Mouse (Mus musculus) neutrophil, adult 5-6 weeks (primary cell): ENCODE results near the gene Rab3ip. TPM values are rescaled to one million over a fixed set of nuclear protein-coding genes. Genes with fewer than 3 reads are reported as not detected.

Experiments
- ATAC-seq: fragments of 151-379, 151-347 bp; 2 replicates; pipeline ENCODE4 v1.8.0; 2017; ENCODE audit warnings: mild to moderate bottlenecking, moderate TSS enrichment; ENCODE audit not compliant: insufficient number of reproducible peaks, poor library complexity, low FRiP score, severe bottlenecking; ENCODE audit errors: extremely low read depth
- total RNA-seq: library from RNA; stranded (forward); fragments of 200-1000 nt; gene quantifications from 2 replicates; pipeline ENCODE4 v1.2.3, GENCODE M21; 2017

The Rab3ip gene
- 46.0 and 51.2 TPM in 2 replicates for total RNA-seq

DNA sequence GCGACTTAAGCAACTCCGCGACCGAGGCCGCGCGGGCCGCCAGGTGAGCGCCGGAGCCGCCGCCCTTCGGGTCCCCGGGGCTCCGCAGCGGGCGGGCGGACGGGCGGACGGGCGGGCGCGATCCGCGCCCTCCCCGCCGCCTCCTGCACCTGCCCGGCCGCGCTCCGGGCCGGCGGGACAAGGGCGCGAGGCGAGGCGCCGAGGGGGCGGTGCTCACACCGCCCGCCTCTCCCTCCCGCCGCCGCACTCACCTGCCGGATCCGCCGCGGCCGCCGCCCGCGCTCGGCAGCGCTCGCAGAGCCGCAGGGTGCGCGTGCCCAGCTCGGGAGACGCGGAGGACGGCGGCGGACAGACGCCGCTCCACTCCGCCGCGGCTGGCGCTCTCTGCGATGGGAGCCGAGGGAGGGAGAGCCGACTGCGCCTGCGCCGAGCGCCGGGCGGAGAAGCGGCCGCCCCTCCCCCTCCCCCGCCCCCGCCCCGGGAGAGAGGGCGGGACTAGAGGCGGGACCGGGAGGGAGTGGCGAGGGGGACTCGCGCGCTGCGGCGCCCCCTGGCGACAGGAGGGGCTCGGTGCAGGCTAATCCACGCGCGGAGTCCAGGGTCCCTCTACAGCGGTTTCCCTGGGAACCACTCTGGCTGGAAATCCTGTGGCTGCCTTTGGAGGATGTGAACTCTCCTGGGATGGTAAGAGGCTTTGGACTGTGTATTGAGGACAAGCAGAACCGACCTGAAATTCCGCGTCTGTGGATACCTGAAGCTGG lies at the start of gene Rab3ip:
TSS of gene Rab3ip (minus strand) at position 761 of the 761 bp plus-strand sequence.
- ATAC-seq = peak; percentile 91

DNA sequence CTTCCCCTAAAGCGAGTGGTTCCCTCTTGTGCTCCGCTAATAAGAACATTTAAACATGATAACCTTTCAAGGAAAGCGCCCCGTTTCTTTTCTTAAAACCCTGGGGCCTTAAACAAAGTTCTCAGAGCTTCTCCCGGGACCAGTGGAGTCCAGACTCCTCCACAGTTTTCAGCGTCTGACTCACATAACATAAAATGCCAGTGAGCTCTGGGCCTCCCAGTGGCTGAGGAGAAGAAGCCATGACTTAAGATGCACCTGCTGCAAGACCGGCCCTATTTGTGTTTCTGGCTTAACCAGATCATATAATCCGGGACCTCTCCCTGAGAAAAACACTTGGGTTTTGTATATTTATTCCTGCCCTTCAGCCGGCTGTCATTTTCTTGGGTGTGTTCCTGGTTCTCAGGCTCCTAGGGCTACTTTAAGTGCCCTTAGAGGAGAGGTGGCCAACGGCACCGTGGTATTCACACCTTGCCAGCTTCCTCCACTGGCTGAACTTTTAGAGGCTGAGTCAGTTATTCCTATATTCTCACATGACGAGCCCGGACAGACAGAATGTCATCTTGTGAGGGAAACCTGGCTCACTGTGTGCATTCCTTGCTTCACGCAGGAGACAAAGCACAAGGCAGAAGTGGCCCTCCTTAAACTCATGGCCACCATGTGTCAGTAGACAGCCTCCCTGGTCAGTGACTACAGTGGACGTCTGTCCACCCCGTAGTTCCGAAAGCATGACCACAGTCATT lies 48.3 kb upstream of the Rab3ip start:
- no peak for ATAC-seq

DNA sequence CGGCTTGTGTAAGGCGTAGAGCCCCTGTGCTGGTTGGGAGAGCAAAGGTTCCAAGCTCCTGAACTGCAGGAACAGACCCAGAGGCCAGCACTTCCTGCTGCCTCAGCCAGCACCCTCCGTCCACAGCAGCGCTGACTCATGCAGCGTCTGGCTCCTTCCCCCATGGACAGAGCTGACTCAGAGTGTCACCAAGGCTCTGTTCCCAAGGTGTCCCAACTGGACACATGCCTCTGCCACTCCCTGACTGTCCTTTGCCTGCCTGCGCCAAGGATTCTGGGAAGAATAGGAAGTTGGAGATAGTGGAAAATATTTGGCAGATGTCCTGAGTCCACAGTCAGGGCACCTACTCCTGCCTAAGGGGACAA lies 45.6 kb upstream of the Rab3ip start:
- ATAC-seq = no peak

DNA sequence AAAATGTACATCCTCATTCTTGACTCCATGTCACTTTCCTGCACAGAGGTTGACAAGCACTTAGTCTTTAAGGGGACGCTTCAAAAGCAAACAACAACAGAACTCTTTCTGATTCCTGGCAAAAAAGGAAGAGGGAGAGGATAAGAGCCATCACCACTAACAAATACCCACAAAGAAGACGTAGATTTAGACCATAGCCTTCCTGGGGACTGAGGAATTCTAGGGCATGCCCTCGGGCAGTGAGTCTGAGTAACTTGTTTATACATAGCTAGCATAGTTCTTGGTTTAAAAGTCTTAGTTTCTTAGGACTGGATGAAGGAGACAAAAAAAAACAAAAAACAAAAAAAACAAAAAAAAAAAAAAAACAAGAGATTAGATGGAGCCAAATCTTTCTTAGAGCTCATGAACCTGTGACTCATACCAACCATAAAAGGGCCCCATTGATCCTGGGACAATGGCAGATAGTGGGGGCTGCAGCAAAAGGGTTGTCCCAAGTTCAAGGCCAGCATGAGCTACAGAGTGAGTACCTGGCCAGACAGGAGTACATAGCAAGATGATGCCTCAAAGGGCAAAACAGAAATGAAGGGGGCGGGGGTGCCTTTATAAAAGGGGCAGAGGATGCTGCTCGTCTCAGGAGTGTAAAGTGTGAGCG lies 45.1 kb upstream of the Rab3ip start:
- ATAC-seq = no peak

DNA sequence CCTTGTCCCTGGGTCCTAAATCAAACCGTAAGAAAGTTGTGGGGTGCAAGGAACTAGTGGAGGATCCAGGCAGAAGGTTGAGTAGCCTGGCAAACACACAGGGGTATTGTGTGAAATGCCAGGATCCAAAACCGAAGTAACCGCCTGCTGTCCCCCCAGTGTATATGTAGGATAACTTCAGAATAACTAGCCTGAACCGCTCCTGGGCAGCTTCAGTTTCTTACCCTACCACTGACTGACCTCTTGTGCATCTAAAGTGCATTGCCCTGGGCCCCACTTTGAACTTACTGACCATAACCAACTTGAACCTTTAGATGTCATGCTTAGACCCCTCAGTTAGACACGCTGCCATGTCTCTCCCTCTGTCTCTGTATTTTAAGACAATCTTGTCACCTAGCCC lies 44.6 kb upstream of the Rab3ip start:
- ATAC-seq = no peak

DNA sequence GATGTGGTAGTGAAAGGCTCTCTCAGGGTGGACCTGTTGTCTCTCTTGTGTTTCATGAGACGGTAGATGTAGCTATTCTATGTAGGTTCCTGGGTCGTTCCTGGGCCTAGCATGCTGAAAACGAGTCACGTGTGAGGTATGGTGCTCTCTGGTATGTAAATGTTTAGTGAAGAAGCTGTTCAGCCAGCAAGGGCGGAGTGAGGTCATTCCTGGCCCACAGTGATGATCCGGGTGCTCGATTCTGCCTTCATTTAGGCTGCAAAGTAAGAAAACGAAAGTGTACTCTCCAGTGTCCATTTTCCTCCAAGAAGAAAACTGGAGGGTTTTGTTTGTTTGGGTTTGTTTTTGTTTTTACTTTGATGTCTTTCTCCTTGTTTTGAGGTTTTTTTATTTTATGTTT lies 43.4 kb upstream of the Rab3ip start:
- ATAC-seq = no peak

DNA sequence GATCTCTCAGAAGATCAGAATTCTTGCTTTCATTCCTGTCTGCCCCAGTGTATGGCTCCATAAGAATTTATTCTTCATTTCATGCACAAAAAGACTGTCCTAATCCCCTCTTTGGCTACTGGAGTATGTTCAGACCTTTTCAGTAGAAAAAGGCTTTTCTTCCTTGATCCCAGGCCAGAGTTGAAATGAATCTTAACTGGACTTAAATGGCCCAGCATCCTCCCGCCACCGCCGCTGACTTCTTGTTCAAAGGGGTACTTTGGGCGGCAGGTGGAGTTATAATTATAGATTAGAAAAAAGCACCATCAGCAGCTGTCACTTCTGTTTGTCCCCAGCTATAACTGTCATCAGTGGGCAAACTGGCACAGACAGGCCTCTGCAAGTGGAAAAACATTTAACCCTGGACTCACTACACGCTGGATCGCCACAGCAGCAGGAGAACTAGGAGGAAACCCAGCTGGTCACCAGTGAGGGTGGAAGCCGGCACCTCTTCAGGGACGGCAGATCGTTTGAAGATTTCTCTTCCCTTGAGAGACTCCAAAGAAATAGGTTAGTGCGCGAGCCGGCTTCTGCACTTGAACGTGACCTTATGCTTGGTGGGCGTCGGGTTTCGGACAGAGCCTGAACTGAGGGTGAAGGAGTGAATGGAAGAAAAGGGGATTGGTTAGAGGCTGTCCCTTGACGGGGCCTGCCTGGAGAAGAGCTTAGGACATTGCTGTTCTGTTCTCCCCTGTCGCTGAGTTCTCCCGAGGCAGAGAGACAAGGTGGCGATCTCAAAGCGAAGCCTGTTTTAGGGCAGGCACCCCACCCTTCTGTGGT lies 35.9 kb upstream of the Rab3ip start, which contains the start of gene Best3:
TSS of gene Best3 (plus strand) at position 51 of the 819 bp plus-strand sequence.
- ATAC-seq = no peak

DNA sequence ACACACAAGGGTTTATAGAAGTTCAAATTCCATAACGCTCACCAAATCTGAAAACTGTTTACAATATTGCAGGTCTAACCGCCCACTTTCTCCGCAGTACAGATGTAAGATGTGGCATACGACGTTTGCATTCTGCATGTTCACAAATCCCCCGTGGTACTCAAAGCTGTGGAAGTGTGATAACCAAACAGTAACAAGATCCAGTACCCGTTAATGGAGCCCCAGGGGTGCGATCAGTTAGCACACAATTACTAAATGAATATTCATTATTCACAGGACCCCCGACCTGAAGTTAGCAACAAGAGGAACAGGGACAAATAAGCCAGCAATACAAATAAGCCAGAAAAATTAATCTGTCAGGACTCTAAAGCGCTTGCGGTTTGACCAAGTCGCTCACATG lies 34.3 kb upstream of the Rab3ip start:
- no peak for ATAC-seq

DNA sequence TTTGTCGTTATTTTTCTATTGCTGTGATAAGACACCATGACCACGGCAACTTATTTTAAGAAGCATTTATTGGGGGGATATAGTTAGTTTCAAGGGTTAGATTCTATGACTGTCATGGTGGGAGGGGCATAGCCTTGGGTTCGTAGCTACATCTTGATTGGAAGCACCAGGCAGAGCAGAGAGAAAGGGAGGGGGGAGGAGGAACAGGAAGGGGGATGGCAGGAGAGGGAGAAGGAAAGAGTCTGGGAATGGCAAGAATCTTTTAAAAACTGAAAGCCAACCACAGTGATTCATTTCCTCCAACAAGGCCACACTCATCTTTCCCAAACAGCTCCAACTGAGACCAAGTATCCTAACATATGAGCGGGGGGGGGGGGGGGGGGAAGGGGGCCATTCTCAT lies 32.0 kb upstream of the Rab3ip start:
- ATAC-seq = no peak

DNA sequence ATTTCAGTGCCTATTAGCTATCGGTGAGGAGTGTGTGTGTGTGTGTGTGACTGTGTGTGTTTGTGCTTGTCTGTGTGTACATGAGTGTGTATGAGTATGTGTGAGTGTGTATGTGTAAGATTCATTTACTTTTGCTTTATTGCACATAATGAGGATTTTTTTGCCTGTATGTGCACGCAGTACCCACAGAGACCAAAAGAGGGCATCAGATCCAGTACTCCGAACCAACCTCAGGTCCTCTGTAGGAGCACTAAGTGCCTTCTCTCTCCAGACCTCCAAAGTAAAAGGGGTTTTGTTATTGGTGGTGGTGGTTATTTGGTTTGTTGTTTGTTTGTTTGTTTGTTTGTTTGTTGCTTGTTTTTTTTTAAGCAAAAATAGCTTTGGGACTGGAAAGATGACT lies 30.3 kb upstream of the Rab3ip start:
- ATAC-seq = no peak

DNA sequence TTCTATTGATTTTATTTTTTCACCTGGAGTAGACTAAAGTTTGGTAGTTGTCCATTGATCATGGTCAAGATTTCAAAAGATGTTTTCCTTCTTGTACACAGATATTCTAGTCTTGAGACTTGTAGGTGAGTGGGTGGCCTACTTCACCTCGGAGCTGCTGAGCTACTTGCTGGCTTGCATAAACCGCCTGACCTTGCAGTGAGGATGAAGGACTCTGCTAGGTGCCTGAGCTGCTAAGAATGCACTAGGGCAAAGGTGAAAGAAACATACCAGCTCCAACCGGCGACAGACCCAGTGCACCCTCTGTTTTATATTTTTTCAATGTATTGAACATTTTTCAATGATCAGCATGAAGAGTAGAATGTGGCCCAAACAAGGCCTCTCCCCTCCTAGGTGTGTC lies 29.7 kb upstream of the Rab3ip start:
- ATAC-seq = no peak

DNA sequence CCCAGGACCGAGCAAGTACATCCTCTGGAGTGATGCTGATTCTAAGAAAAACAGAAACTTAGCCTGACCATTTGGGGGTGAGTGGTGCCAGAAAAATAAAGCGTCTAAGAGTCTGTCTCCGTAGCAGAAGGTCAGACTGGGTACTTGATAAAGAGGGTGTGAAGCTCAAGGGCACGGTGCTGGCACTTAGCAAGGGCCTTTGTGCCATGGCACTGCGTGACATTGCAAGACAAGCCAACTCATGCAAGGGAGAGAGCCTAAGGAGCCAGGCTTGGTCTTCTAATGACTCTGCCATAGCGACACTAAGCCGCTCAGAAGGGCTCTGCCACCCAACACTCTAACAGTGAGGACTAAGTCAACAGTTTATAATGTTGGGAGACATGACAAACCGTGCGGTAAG lies 28.3 kb upstream of the Rab3ip start:
- ATAC-seq = no peak

DNA sequence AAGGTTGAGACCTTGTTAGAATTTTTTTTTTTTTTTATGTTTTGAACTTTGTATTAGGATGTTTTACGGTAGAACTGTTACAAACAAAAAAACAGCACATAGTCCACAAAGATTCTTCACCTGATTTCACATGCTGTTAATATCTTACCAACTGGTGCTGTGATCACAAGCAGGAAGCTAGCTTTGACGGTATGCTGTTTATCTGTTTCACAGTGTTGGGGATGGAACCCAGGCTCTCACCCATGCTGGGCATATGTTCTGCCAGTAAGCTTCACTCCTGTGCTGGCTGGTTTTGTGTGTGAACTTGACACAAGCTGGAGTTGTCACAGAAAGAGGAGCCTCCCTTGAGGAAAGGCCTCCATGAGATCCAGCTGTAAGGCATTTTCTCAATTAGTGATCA lies 27.3 kb upstream of the Rab3ip start:
- no peak for ATAC-seq

DNA sequence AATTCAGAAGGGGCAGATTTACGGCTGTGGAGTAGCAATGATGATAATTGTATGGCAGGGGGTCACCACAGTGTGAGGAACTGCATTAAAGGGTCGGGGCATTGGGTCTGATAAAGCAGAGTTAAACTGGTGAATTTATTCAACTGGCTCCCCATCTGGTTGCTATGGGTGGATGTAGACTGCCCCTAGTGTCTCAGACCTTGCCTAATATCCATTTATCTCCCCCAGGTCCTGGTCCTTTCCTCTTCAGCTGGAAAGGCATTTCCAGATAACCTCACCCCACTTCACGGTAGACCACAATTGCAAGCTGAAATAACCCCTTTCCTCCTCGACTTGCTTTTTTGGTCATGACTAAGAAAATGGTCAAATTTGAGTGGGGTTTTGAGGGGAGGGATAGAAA lies 26.9 kb upstream of the Rab3ip start:
- ATAC-seq = no peak

DNA sequence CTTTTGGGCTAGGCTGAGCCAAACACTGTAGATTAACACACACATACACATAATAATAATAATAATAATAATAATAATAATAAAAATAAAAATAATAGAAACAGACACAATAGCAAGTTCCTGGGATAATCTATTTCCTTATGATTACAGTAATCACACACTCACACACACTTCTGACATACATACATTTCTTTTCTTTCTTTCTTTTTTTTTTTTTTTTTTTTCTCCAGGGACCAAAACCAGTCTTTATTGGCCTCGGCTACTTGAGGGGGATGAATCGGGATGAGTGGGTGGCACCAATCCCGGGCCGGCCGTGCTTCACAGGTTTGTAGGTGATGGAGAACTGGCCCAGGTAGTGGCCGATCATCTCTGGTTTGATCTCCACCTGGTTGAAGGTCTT lies 21.9 kb upstream of the Rab3ip start, which contains the start of gene Gm10271:
TSS of gene Gm10271 (minus strand) at position 101 of the 400 bp plus-strand sequence.
- ATAC-seq = no peak

DNA sequence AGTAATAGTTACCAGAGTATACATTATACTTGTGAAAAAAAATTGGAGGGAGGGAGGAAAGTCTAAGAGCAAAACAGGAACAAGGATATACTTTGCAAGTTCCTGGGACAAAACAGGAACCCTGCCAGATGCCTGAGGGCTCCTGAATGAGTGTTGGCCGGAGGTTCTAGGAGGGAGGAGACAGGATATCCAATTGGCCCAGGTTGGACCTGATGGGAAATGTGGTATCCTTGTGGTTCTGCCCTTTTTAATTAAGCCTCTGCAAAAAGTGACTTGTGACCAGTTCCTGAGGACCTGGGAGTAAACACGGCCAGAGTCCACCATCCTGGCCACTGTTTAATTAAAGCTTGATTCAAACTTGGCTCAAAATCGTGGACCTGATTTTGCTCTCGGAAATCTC lies 18.2 kb upstream of the Rab3ip start:
- no peak for ATAC-seq

DNA sequence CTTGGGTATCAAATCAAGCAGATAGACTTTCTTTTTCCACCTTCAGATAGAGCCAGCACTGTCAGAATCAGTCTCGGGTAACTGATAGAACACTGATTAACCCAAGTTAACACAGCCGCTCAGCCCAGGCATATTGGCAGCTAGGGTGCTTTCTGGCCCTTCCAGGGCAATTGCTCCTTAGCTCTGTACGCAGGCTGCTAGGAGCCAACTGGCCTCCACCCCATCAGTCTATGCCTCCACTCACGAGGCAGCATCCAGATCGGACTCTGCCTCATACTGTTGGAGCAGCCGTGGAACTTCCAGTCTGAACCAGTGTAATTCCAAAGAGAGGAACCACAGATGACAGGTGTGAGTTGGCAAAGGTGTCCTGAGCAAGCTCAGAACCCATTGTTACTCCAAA lies 15.5 kb upstream of the Rab3ip start:
- ATAC-seq = no peak

DNA sequence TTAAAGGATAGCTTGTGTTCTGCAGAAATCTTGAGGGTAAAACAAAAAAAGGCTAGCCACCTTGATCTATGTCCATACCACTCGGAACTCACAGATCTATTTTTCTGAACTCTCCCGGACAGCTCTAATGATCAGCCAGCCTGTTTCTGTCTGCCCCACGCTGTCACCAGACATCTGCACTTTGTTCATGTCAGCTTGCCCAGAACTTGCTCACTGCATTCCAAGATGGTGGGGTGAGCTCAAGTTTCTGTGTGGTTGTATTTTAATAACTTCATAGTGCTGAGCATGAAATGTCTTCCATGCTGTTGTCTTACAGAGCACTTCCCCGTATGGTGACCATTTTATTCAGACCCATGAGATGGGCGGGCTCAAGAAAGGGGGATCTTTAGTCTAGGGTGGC lies 14.7 kb upstream of the Rab3ip start:
- no peak for ATAC-seq

DNA sequence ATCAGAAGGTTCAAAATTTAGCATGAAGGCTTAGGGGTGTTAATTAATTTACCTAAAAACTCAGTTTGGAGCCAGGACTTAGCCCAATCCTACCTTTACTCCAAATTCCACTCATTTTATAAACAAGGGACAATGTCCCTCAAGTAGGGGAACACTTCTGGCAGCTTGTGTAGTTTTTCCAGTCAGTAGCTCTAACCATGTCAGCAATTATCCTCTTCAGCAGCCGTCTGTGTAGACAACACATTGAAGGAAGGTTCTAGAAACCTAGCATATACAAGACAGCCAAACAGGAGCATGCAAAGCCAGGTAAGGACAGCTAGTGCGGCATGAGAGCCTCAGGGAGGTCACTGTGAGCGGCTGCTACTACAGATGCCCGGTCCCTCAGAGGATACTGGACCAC lies 14.0 kb upstream of the Rab3ip start:
- no peak for ATAC-seq
